Mouse (Mus musculus): ENCODE data around the gene Eif4ebp2. TPM values are rescaled to one million over a fixed set of nuclear protein-coding genes. Genes with fewer than 3 reads are reported as not detected.

Gene Eif4ebp2
- polyA plus RNA-seq (2012; rRNA removed): 93.7 and 133 TPM in 2 replicates

DNA sequence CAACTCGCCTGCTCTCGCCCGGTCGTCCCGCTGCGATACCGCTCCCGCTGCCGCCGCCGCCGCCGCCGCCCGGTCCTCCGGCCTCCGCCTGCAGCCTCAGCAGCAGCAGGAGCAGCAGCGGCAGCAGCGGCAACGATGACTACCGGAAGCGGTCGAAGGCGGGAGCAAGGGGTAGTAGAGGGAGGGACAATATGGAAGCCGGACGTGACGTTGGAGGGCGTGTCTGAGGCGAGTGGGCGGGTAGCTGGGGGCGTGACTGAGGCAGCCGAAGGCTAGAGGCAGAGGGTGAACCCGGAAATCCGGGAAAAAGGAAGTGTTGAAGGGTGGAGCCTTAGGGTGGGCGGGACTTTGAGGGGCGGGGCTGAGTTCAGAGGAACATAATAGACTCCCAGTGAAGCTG is at the start of gene Eif4ebp2:
Gene Eif4ebp2, minus strand, starts transcription at position 17 of the 400 bp plus-strand sequence.
- H3K4me3 ChIP-seq (ENCODE audit: extremely low read depth, insufficient read depth, insufficient read length): peak within 1 kb of the TSS; percentile 99
- DNase-seq (ENCODE audit: low read depth in 1 of 2, low spot score in 2 of 2): peak; percentile 97 to 99
- under 1% methylated on average over 31 of the region's 36 CpGs for WGBS
- peak within 1 kb of the TSS; percentile 84 for H3K27ac ChIP-seq (ENCODE audit: insufficient read depth, low read length)
- H3K4me1 ChIP-seq (ENCODE audit: control insufficient read depth, insufficient read depth, insufficient read length): peaks cover 13% of the 10 kb centered on the region; the same call in 1 of the 2 replicates
- H3K36me3 ChIP-seq (ENCODE audit: control insufficient read depth, insufficient read depth, low read length): no peaks in the 10 kb centered on the region
- peak; percentile 96 for TF ChIP-seq POLR2A (IDR thresholded peaks at IDR 0.05; ENCODE audit: low read depth, low read length)
- TF ChIP-seq CTCF (IDR thresholded peaks at IDR 0.05; ENCODE audit: extremely low read depth, insufficient read depth, insufficient read length, insufficient replicate concordance): no peak
- H3K27me3 ChIP-seq (ENCODE audit: control insufficient read depth, insufficient read depth, low read length): no peaks in the 10 kb centered on the region

DNA sequence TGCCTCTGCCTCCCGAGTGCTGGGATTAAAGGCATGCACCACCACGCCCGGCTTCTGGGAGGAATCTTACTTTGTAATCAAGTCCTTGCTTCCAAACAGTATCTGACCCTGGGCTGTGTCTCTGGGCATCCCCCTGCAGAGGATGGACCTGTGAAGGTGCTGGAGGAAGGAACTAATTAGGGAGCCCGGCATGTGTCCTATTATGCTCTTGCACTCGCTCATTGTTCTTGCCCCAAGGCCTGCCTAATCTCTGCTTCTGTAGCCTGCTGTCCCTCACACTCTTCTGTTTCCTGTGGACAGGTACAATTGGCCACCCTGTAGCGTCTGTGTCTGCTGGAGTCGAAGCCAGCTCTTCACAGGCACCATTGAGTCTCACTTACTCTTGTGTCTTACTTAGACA is 48.3 kb upstream of the Eif4ebp2 start:
- 91% methylated on average over 7 of the region's 7 CpGs for WGBS
- no peak for DNase-seq (ENCODE audit: low read depth in 1 of 2, low spot score in 2 of 2)
- Histone ChIP-seq H3K4me3 (ENCODE audit: extremely low read depth, insufficient read depth, insufficient read length) (no peak overlapping the region), H3K36me3 (ENCODE audit: control insufficient read depth, insufficient read depth, low read length) (no peaks in the 10 kb centered on the region), H3K27ac (ENCODE audit: insufficient read depth, low read length) (no peak overlapping the region), H3K27me3 (ENCODE audit: control insufficient read depth, insufficient read depth, low read length) (no peaks in the 10 kb centered on the region), H3K4me1 (ENCODE audit: control insufficient read depth, insufficient read depth, insufficient read length) (no peaks in the 10 kb centered on the region)
- TF ChIP-seq CTCF (IDR thresholded peaks at IDR 0.05; ENCODE audit: extremely low read depth, insufficient read depth, insufficient read length, insufficient replicate concordance): no peak
- TF ChIP-seq POLR2A (IDR thresholded peaks at IDR 0.05; ENCODE audit: low read depth, low read length): no peak

DNA sequence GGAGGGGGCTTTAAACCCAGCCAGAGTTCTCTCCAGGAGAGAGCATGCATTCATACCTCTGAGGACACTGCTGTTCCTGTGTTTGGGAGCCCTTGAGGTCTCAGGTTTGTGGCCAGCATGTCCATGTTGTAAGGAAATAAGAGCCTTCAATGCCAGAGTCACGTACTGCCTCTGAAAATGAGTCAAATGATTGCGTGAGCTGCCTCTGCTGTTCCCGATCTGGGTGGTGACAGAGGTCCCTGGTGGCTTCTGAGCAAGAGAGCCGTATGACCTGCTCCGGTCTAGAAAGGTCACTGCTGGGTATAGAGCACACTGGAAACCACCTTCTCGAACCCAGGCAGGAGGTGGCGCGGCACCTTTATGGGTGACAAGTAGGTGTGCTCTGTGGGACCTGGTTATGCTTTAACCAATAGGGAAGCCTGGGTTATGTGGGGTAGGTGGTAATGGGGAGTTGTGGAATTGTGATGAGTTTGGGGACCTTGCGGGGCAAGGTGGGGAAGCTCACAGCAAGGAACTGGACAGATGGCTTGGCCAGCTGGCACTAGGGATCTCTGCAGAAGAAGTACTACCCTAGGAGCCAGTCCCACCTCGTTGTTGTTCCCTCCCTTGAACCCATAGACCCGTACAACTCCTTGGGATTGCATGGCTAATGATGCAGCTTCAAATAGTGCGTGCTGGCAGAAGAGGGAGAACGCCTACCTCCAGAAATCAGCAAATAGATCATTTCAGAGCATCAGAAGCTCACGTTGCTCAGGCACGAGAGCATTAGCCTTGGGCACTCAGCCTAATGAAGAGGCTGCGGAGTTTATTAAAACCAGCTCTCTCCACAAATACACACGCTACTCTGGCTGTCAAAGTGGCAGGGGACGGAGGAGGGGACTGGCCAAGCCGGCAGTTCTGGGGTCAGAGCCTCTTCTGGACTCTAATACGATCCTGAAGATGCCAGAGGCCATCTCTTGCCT is 47.3 kb upstream of the Eif4ebp2 start:
- TF ChIP-seq POLR2A (IDR thresholded peaks at IDR 0.05; ENCODE audit: low read depth, low read length) (no peak), CTCF (IDR thresholded peaks at IDR 0.05; ENCODE audit: extremely low read depth, insufficient read depth, insufficient read length, insufficient replicate concordance) (no peak)
- H3K27ac ChIP-seq (ENCODE audit: insufficient read depth, low read length): no peak overlapping the region
- H3K4me1 ChIP-seq (ENCODE audit: control insufficient read depth, insufficient read depth, insufficient read length): no peaks in the 10 kb centered on the region
- 91% methylated on average over 20 of the region's 20 CpGs for WGBS
- H3K27me3 ChIP-seq (ENCODE audit: control insufficient read depth, insufficient read depth, low read length): no peaks in the 10 kb centered on the region
- DNase-seq (ENCODE audit: low read depth in 1 of 2, low spot score in 2 of 2): no peak
- H3K36me3 ChIP-seq (ENCODE audit: control insufficient read depth, insufficient read depth, low read length): no peaks in the 10 kb centered on the region
- no peak overlapping the region for H3K4me3 ChIP-seq (ENCODE audit: extremely low read depth, insufficient read depth, insufficient read length)

GRCm38 (mm10) chr10:61496231-61496630 is 43.8 kb upstream of the Eif4ebp2 start:
- H3K36me3 ChIP-seq (ENCODE audit: control insufficient read depth, insufficient read depth, low read length): no peaks in the 10 kb centered on the region
- H3K4me1 ChIP-seq (ENCODE audit: control insufficient read depth, insufficient read depth, insufficient read length): no peaks in the 10 kb centered on the region
- WGBS: 81% methylated on average over 9 of the region's 9 CpGs
- no peak for DNase-seq (ENCODE audit: low read depth in 1 of 2, low spot score in 2 of 2)
- no peaks in the 10 kb centered on the region for H3K27me3 ChIP-seq (ENCODE audit: control insufficient read depth, insufficient read depth, low read length)
- TF ChIP-seq POLR2A (IDR thresholded peaks at IDR 0.05; ENCODE audit: low read depth, low read length): no peak
- TF ChIP-seq CTCF (IDR thresholded peaks at IDR 0.05; ENCODE audit: extremely low read depth, insufficient read depth, insufficient read length, insufficient replicate concordance): no peak
- no peak overlapping the region for H3K4me3 ChIP-seq (ENCODE audit: extremely low read depth, insufficient read depth, insufficient read length)
- H3K27ac ChIP-seq (ENCODE audit: insufficient read depth, low read length): no peak overlapping the region

DNA sequence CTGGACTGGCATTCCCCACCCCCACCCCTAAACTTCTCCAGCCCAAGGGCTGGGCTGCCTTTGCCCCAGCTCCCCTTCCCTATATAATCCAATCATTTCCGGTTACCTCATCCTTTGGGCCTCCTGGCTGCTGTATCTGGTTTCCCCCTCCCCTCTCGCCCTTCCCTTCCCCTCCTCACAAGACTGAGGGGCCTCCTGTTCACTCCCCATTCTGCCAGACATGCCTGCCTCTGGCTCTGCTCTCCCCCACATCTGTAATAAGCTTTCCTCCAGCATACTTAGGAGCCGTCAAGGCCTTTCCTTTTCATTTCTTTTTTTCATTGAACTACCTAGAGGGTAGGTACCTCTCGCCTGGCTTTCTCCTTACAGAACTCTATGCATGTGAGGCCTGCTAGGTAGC is 43.0 kb upstream of the Eif4ebp2 start:
- no peak for DNase-seq (ENCODE audit: low read depth in 1 of 2, low spot score in 2 of 2)
- H3K4me3 ChIP-seq (ENCODE audit: extremely low read depth, insufficient read depth, insufficient read length): no peak overlapping the region
- no peaks in the 10 kb centered on the region for H3K36me3 ChIP-seq (ENCODE audit: control insufficient read depth, insufficient read depth, low read length)
- no peaks in the 10 kb centered on the region for H3K27me3 ChIP-seq (ENCODE audit: control insufficient read depth, insufficient read depth, low read length)
- no peaks in the 10 kb centered on the region for H3K4me1 ChIP-seq (ENCODE audit: control insufficient read depth, insufficient read depth, insufficient read length)
- 80% methylated on average over 4 of the region's 4 CpGs for WGBS
- TF ChIP-seq POLR2A (IDR thresholded peaks at IDR 0.05; ENCODE audit: low read depth, low read length): no peak
- no peak for TF ChIP-seq CTCF (IDR thresholded peaks at IDR 0.05; ENCODE audit: extremely low read depth, insufficient read depth, insufficient read length, insufficient replicate concordance)
- H3K27ac ChIP-seq (ENCODE audit: insufficient read depth, low read length): no peak overlapping the region

DNA sequence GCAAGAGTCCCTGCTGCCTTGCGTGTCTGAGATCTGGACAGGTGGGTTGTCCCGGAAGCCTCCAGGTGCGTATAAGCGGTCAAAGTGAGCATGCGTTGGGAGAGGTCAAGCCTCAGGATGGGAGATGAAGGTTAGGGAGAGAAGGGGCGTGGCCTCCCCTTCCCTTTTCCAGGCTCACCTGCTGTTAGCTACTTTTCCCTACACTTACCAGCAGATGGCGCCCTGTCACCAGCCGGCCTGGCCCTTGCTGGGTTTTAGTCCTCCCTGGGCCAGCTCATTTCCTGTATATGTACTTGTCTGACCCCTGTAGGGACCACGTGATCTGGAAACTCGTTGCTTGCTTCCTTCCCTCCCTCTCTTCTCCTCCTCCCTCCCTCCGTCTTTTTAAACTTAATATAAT is 39.6 kb upstream of the Eif4ebp2 start:
- 25% methylated on average over 11 of the region's 11 CpGs for WGBS
- TF ChIP-seq CTCF (IDR thresholded peaks at IDR 0.05; ENCODE audit: extremely low read depth, insufficient read depth, insufficient read length, insufficient replicate concordance) (peak; percentile 88; the same call in 1 of the 2 replicates), POLR2A (IDR thresholded peaks at IDR 0.05; ENCODE audit: low read depth, low read length) (no peak)
- no peak overlapping the region for H3K4me3 ChIP-seq (ENCODE audit: extremely low read depth, insufficient read depth, insufficient read length)
- H3K4me1 ChIP-seq (ENCODE audit: control insufficient read depth, insufficient read depth, insufficient read length): no peaks in the 10 kb centered on the region
- no peaks in the 10 kb centered on the region for H3K27me3 ChIP-seq (ENCODE audit: control insufficient read depth, insufficient read depth, low read length)
- H3K36me3 ChIP-seq (ENCODE audit: control insufficient read depth, insufficient read depth, low read length): no peaks in the 10 kb centered on the region
- no peak overlapping the region for H3K27ac ChIP-seq (ENCODE audit: insufficient read depth, low read length)
- peak; percentile 27 to 66 for DNase-seq (ENCODE audit: low read depth in 1 of 2, low spot score in 2 of 2)

GRCm38 (mm10) chr10:61491573-61491972 is 39.1 kb upstream of the Eif4ebp2 start:
- Histone ChIP-seq H3K27ac (ENCODE audit: insufficient read depth, low read length) (no peak overlapping the region), H3K4me1 (ENCODE audit: control insufficient read depth, insufficient read depth, insufficient read length) (no peaks in the 10 kb centered on the region), H3K27me3 (ENCODE audit: control insufficient read depth, insufficient read depth, low read length) (no peaks in the 10 kb centered on the region), H3K36me3 (ENCODE audit: control insufficient read depth, insufficient read depth, low read length) (no peaks in the 10 kb centered on the region), H3K4me3 (ENCODE audit: extremely low read depth, insufficient read depth, insufficient read length) (no peak overlapping the region)
- no peak for DNase-seq (ENCODE audit: low read depth in 1 of 2, low spot score in 2 of 2)
- WGBS: 57% methylated on average over 8 of the region's 8 CpGs
- no peak for TF ChIP-seq POLR2A (IDR thresholded peaks at IDR 0.05; ENCODE audit: low read depth, low read length)
- TF ChIP-seq CTCF (IDR thresholded peaks at IDR 0.05; ENCODE audit: extremely low read depth, insufficient read depth, insufficient read length, insufficient replicate concordance): no peak

All from spleen, adult 2 months (tissue).